Mouse (Mus musculus) heart, embryonic 14.5 days (tissue): ENCODE results near the gene Hnrnpu. TPM values are rescaled to one million over a fixed set of nuclear protein-coding genes. Genes with fewer than 3 reads are reported as not detected.

Experiments used
- ATAC-seq: fragments of 200-750 bp; cut with Nextera tagmentation; 2 replicates; pipeline ENCODE4 v1.8.0; 2017; ENCODE audit warnings: low read depth, moderate TSS enrichment; ENCODE audit not compliant: insufficient number of reproducible peaks, insufficient read depth, low FRiP score
- H3K27ac ChIP-seq, 2 experiments: fragments of 200-500 bp in 1 of 2; fragments of 300-500 bp in 1 of 2; sonication (generic) in 1 of 2; replicated peaks in 1 of 2; 2 replicates each; pipeline ENCODE4 v1.5.1; 2012 to 2014; ENCODE audit warnings: low read depth in 2 of 2, low read length in 2 of 2, control low read depth in 1 of 2, mild to moderate bottlenecking in 1 of 2, mixed read lengths in 1 of 2; ENCODE audit not compliant: control insufficient read depth in 1 of 2, insufficient read depth in 1 of 2
- H3K27me3 ChIP-seq: fragments of 300-500 bp; sonication (generic); 2 replicates; pipeline ENCODE4 v1.6.1; 2014; ENCODE audit warnings: mild to moderate bottlenecking, low read length, control low read depth; ENCODE audit not compliant: control insufficient read depth, insufficient read depth
- H3K36me3 ChIP-seq: fragments of 300-500 bp; sonication (generic); 2 replicates; pipeline ENCODE4 v1.6.1; 2014; ENCODE audit warnings: mild to moderate bottlenecking, control low read depth, low read length, mixed read lengths; ENCODE audit not compliant: control insufficient read depth, insufficient read depth
- H3K4me1 ChIP-seq, 2 experiments: fragments of 200-500 bp in 1 of 2; fragments of 300-500 bp in 1 of 2; sonication (generic) in 1 of 2; 2 replicates each; pipeline ENCODE4 v1.6.1; 2012 to 2014; ENCODE audit warnings: low read length in 2 of 2, control low read depth in 1 of 2, mixed read lengths in 1 of 2; ENCODE audit not compliant: control insufficient read depth in 2 of 2, insufficient read depth in 2 of 2
- H3K4me2 ChIP-seq: fragments of 300-500 bp; sonication (generic); 2 replicates; pipeline ENCODE4 v1.6.1; 2014; ENCODE audit warnings: mild to moderate bottlenecking, low read length
- H3K4me3 ChIP-seq, 2 experiments: fragments of 200-500 bp in 1 of 2; fragments of 300-500 bp in 1 of 2; sonication (generic) in 1 of 2; 2 replicates each; pipeline ENCODE4 v1.5.1; 2012 to 2014; ENCODE audit warnings: low read length in 2 of 2, mild to moderate bottlenecking in 2 of 2, control low read depth in 1 of 2, low read depth in 1 of 2, moderate library complexity in 1 of 2; ENCODE audit not compliant: control insufficient read depth in 1 of 2, insufficient read depth in 1 of 2
- H3K9ac ChIP-seq: fragments of 300-500 bp; sonication (generic); 2 replicates; pipeline ENCODE4 v1.6.1; 2014; ENCODE audit warnings: mild to moderate bottlenecking, low read length
- H3K9me3 ChIP-seq: fragments of 300-500 bp; sonication (generic); 2 replicates; pipeline ENCODE4 v1.6.1; 2016; ENCODE audit warnings: low read length, control low read depth; ENCODE audit not compliant: control insufficient read depth
- WGBS: fragments of 180-500 bp; shearing (Covaris S2); extraction: QIAGEN DNeasy Blood & Tissue Kit; methylation state at CpG from one replicate; pipeline ENCODE4 v1.1.7; 2014; 5-methylcytosine and 5-hydroxymethylcytosine counted together
- polyA plus RNA-seq: library from polyadenylated mRNA; unstranded; fragments of >200 nt; fragmentation: Nextera tagmentation; extraction: Ambion mirVana; gene quantifications from 2 replicates; pipeline ENCODE4 v1.2.1, GENCODE M21; 2014

Gene Hnrnpu
- polyA plus RNA-seq, 1 experiment from 2014 or later = 316 TPM

- Histone ChIP-seq H3K9me3 (no peaks in the 10 kb centered on the region), H3K4me2 (peak overlapping the region; percentile 70), H3K9ac (peak overlapping the region; percentile 100), H3K36me3 (peaks cover 20% of the 10 kb centered on the region), H3K4me3 (peak overlapping the region; percentile 70 to 99), H3K27ac (peak overlapping the region; percentile 99), H3K4me1 (peaks cover 3 to 23% of the 10 kb centered on the region in 2 experiments), H3K27me3 (no peaks in the 10 kb centered on the region)
- ATAC-seq = no peak
- 11% methylated on average over 6 of the region's 6 CpGs for WGBS
Measured at GRCm38 (mm10) chr1:178338318-178338641, 683 bp upstream of the Hnrnpu start.

- peaks cover 34% of the 10 kb centered on the region for H3K36me3 ChIP-seq
- H3K9me3 ChIP-seq = no peaks in the 10 kb centered on the region
- H3K4me2 ChIP-seq = peak overlapping the region; percentile 73
- ATAC-seq = peak; percentile 1; the same call in 1 of the 2 replicates
- peak overlapping the region; percentile 99 for H3K27ac ChIP-seq
- H3K9ac ChIP-seq = peak overlapping the region; percentile 100
- H3K27me3 ChIP-seq = no peaks in the 10 kb centered on the region
- H3K4me1 ChIP-seq = peaks cover 3 to 28% of the 10 kb centered on the region in 2 experiments
- H3K4me3 ChIP-seq = peak overlapping the region; percentile 84 to 99
- WGBS = under 1% methylated on average over 67 of the region's 89 CpGs
Measured at GRCm38 (mm10) chr1:178336777-178337481, 668 bp downstream of the Hnrnpu start.

- Histone ChIP-seq H3K9me3 (no peaks in the 10 kb centered on the region), H3K9ac (peak overlapping the region; percentile 100), H3K27ac (peak overlapping the region; percentile 75 to 99), H3K4me1 (peaks cover 3 to 28% of the 10 kb centered on the region in 2 experiments), H3K36me3 (peaks cover 40% of the 10 kb centered on the region), H3K4me3 (peak overlapping the region; percentile 84 to 99), H3K4me2 (peak overlapping the region; percentile 73), H3K27me3 (no peaks in the 10 kb centered on the region)
- WGBS = under 1% methylated on average over 37 of the region's 53 CpGs
- ATAC-seq = peak; percentile 92
Measured at GRCm38 (mm10) chr1:178336289-178336775, 1.3 kb downstream of the Hnrnpu start.

- under 1% methylated on average over 16 of the region's 16 CpGs for WGBS
- peaks cover 3 to 28% of the 10 kb centered on the region in 2 experiments for H3K4me1 ChIP-seq
- no peaks in the 10 kb centered on the region for H3K9me3 ChIP-seq
- peak overlapping the region; percentile 75 to 99 for H3K27ac ChIP-seq
- ATAC-seq = no peak
- peak overlapping the region; percentile 73 for H3K4me2 ChIP-seq
- peak overlapping the region; percentile 100 for H3K9ac ChIP-seq
- peaks cover 44% of the 10 kb centered on the region for H3K36me3 ChIP-seq
- H3K4me3 ChIP-seq = peak overlapping the region; percentile 84 to 99
- H3K27me3 ChIP-seq = no peaks in the 10 kb centered on the region
Measured at GRCm38 (mm10) chr1:178335860-178336261, 1.7 kb downstream of the Hnrnpu start.

- Histone ChIP-seq H3K9me3 (no peaks in the 10 kb centered on the region), H3K9ac (no peak overlapping the region), H3K4me3 (no peak overlapping the region), H3K27me3 (no peaks in the 10 kb centered on the region), H3K4me1 (peaks cover 0 to 18% of the 10 kb centered on the region in 2 experiments; a peak in 2 of 4 replicates), H3K36me3 (peaks cover 95% of the 10 kb centered on the region), H3K27ac (no peak overlapping the region), H3K4me2 (no peak overlapping the region)
- no peak for ATAC-seq
- 71% methylated on average over 6 of the region's 6 CpGs for WGBS
Measured at GRCm38 (mm10) chr1:178329946-178330345, 7.7 kb downstream of the Hnrnpu start.

- Histone ChIP-seq H3K9ac (no peak overlapping the region), H3K9me3 (no peaks in the 10 kb centered on the region), H3K4me2 (no peak overlapping the region), H3K4me3 (no peak overlapping the region), H3K27me3 (no peaks in the 10 kb centered on the region), H3K36me3 (peaks cover 93% of the 10 kb centered on the region), H3K4me1 (peaks cover 0 to 13% of the 10 kb centered on the region in 2 experiments; a peak in 2 of 4 replicates), H3K27ac (no peak overlapping the region)
- ATAC-seq = no peak
- WGBS = 78% methylated on average over 5 of the region's 5 CpGs
Measured at GRCm38 (mm10) chr1:178329017-178329416, 8.6 kb downstream of the Hnrnpu start.

- WGBS = 86% methylated on average over 1 of the region's 1 CpGs
- H3K36me3 ChIP-seq = peaks cover 94% of the 10 kb centered on the region
- H3K9me3 ChIP-seq = no peaks in the 10 kb centered on the region
- no peak for ATAC-seq
- no peak overlapping the region for H3K9ac ChIP-seq
- no peaks in the 10 kb centered on the region for H3K27me3 ChIP-seq
- peaks cover 0 to 14% of the 10 kb centered on the region in 2 experiments; a peak in 2 of 4 replicates for H3K4me1 ChIP-seq
- no peak overlapping the region for H3K4me2 ChIP-seq
- no peak overlapping the region for H3K4me3 ChIP-seq
- H3K27ac ChIP-seq = no peak overlapping the region
Measured at GRCm38 (mm10) chr1:178326950-178327349, 10.6 kb downstream of the Hnrnpu start.
